7 mouse cellular contexts compared by ENCODE assay signal in genomic region chr11:49793619-49794341, GRCm38 (mm10). TPM values are rescaled to one million over a fixed set of nuclear protein-coding genes. Genes with fewer than 3 reads are reported as not detected.
DNase-seq lines count a peak whose midpoint lies in the region; ATAC-seq and TF ChIP-seq lines count a peak whose summit lies in the region.

TSS of gene Gfpt2 (plus strand) at chr11:49794178.

- H3K4me1 ChIP-seq in embryonic facial prominence, embryonic 14.5 days (ENCODE audit: control insufficient read depth, insufficient read depth, low read length), result peaks cover 14% of the 10 kb centered on the region; the same call in 1 of the 2 replicates
- no peaks in the 10 kb centered on the region for H3K4me1 ChIP-seq in heart, adult 2 months (ENCODE audit: control insufficient read depth, insufficient read depth, low read length)
- H3K4me1 ChIP-seq in limb, embryonic 10.5 days, result peaks cover 21% of the 10 kb centered on the region
- peaks cover 17% of the 10 kb centered on the region for H3K4me1 ChIP-seq in midbrain, embryonic 12.5 days
- H3K4me1 ChIP-seq in stomach, embryonic 14.5 days (ENCODE audit: control insufficient read depth, insufficient read depth, low read length), result 0 out of 2 replicates have a peak, but pooled peaks cover 6% of the 10 kb centered on the region

- H3K79me2 ChIP-seq in heart, adult 2 months (replicated peaks; ENCODE audit: control insufficient read depth, insufficient read depth, low read length), result no peaks in the 10 kb centered on the region

- no peak for TF ChIP-seq CTCF in heart, adult 2 months (IDR thresholded peaks at IDR 0.05)

- DNase-seq in brain, adult 2 months (ENCODE audit: low read depth, low spot score), result peak; percentile 83
- DNase-seq in embryonic facial prominence, embryonic 14.5 days (ENCODE audit: low spot score), result peak; percentile 96
- DNase-seq in heart, adult 2 months, result peak; percentile 87 to 88
- DNase-seq in kidney, adult 18-20 months, result peak; percentile 68
- peak; percentile 92 for DNase-seq in limb, embryonic 10.5 days (ENCODE audit: low spot score)

- intact Hi-C loops in heart, adult 2 months (cut with DNase I), result no loop called here

- H3K9me3 ChIP-seq in embryonic facial prominence, embryonic 14.5 days (ENCODE audit: control insufficient read depth, low read length), result 0 out of 2 replicates have a peak, but pooled peaks cover 4% of the 10 kb centered on the region
- no peaks in the 10 kb centered on the region for H3K9me3 ChIP-seq in limb, embryonic 10.5 days (replicated peaks)
- no peaks in the 10 kb centered on the region for H3K9me3 ChIP-seq in midbrain, embryonic 12.5 days
- 0 out of 2 replicates have a peak, but pooled peaks cover 4% of the 10 kb centered on the region for H3K9me3 ChIP-seq in stomach, embryonic 14.5 days (ENCODE audit: control insufficient read depth, low read depth, low read length)

- peak; percentile 99 for ATAC-seq in embryonic facial prominence, embryonic 14.5 days (ENCODE audit: low read depth)
- ATAC-seq in midbrain, embryonic 12.5 days (ENCODE audit: low FRiP score, low read depth), result peak; percentile 98
- ATAC-seq in stomach, embryonic 14.5 days (ENCODE audit: insufficient number of reproducible peaks, insufficient read depth, low FRiP score, low read depth), result peak; percentile 96

- H3K36me3 ChIP-seq in embryonic facial prominence, embryonic 14.5 days (ENCODE audit: control insufficient read depth, insufficient read depth, low read length), result no peaks in the 10 kb centered on the region
- H3K36me3 ChIP-seq in heart, adult 2 months (ENCODE audit: control insufficient read depth, insufficient read depth, low read length), result no peaks in the 10 kb centered on the region
- peaks cover 11% of the 10 kb centered on the region for H3K36me3 ChIP-seq in limb, embryonic 10.5 days
- H3K36me3 ChIP-seq in midbrain, embryonic 12.5 days, result no peaks in the 10 kb centered on the region
- no peaks in the 10 kb centered on the region for H3K36me3 ChIP-seq in stomach, embryonic 14.5 days (ENCODE audit: control insufficient read depth, insufficient read depth, low read length)

- TF ChIP-seq EP300 in heart, adult 2 months (IDR thresholded peaks at IDR 0.05; ENCODE audit: insufficient read depth, low read depth, low read length), result no peak

- WGBS in embryonic facial prominence, embryonic 14.5 days, result 0% methylated on average over 13 of the region's 25 CpGs
- 1% methylated on average over 25 of the region's 25 CpGs for WGBS in heart, adult 2 months
- WGBS in limb, embryonic 10.5 days, result under 1% methylated on average over 25 of the region's 25 CpGs
- WGBS in midbrain, embryonic 12.5 days, result under 1% methylated on average over 25 of the region's 25 CpGs
- WGBS in stomach, embryonic 14.5 days, result under 1% methylated on average over 25 of the region's 25 CpGs

- peak within 1 kb of the TSS; percentile 93 for H3K4me2 ChIP-seq in embryonic facial prominence, embryonic 14.5 days (ENCODE audit: low read depth, low read length)
- peak within 1 kb of the TSS; percentile 98 for H3K4me2 ChIP-seq in midbrain, embryonic 12.5 days (replicated peaks)
- H3K4me2 ChIP-seq in stomach, embryonic 14.5 days (replicated peaks; ENCODE audit: low read depth, low read length), result peak within 1 kb of the TSS; percentile 94

- peak within 1 kb of the TSS; percentile 68 for H3K4me3 ChIP-seq in embryonic facial prominence, embryonic 14.5 days (ENCODE audit: low read depth, low read length)
- peak within 1 kb of the TSS; percentile 63 for H3K4me3 ChIP-seq in heart, adult 2 months
- H3K4me3 ChIP-seq in limb, embryonic 10.5 days, result peak within 1 kb of the TSS; percentile 72
- H3K4me3 ChIP-seq in midbrain, embryonic 12.5 days, result peak within 1 kb of the TSS; percentile 56
- H3K4me3 ChIP-seq in stomach, embryonic 14.5 days (ENCODE audit: low read depth, low read length), result peak within 1 kb of the TSS; percentile 46

- H3K27ac ChIP-seq in embryonic facial prominence, embryonic 14.5 days (replicated peaks; ENCODE audit: low read depth, low read length), result peak within 1 kb of the TSS; percentile 65
- peak within 1 kb of the TSS; percentile 68 for H3K27ac ChIP-seq in heart, adult 2 months
- peak within 1 kb of the TSS; percentile 87 for H3K27ac ChIP-seq in limb, embryonic 10.5 days
- no peak within 1 kb of the TSS for H3K27ac ChIP-seq in midbrain, embryonic 12.5 days (replicated peaks)
- no peak within 1 kb of the TSS for H3K27ac ChIP-seq in stomach, embryonic 14.5 days (ENCODE audit: low read length)

- no peaks in the 10 kb centered on the region; the same call in 1 of the 2 replicates for H3K27me3 ChIP-seq in embryonic facial prominence, embryonic 14.5 days (replicated peaks; ENCODE audit: control insufficient read depth, insufficient read depth, low read length)
- 0 out of 2 replicates have a peak, but pooled peaks cover 2% of the 10 kb centered on the region for H3K27me3 ChIP-seq in heart, adult 2 months (ENCODE audit: control insufficient read depth, insufficient read depth, low read length)
- no peaks in the 10 kb centered on the region for H3K27me3 ChIP-seq in limb, embryonic 10.5 days (ENCODE audit: low read depth, poor library complexity, severe bottlenecking)
- H3K27me3 ChIP-seq in midbrain, embryonic 12.5 days, result peaks cover 37% of the 10 kb centered on the region
- no peaks in the 10 kb centered on the region for H3K27me3 ChIP-seq in stomach, embryonic 14.5 days (ENCODE audit: control insufficient read depth, insufficient read depth, low read length)

- H3K9ac ChIP-seq in embryonic facial prominence, embryonic 14.5 days (ENCODE audit: low read depth, low read length), result peak within 1 kb of the TSS; percentile 80
- peak within 1 kb of the TSS; percentile 84 for H3K9ac ChIP-seq in heart, adult 2 months (ENCODE audit: low read depth, low read length)
- H3K9ac ChIP-seq in midbrain, embryonic 12.5 days (replicated peaks), result peak within 1 kb of the TSS; percentile 67
- peak within 1 kb of the TSS; percentile 23; the same call in 1 of the 2 replicates for H3K9ac ChIP-seq in stomach, embryonic 14.5 days (replicated peaks; ENCODE audit: low read depth, low read length)

- TF ChIP-seq POLR2A in heart, adult 2 months (IDR thresholded peaks at IDR 0.05; ENCODE audit: insufficient read depth, low read depth, low read length), result peak; percentile 94

RNA-seq across cellular contexts. Expression of gene Gfpt2, which starts in this region (rescaled TPM):
- polyA plus RNA-seq in embryonic facial prominence, embryonic 14.5 days (2014; fragmentation: Nextera tagmentation; extraction: Ambion mirVana), result 22.5 and 26.9 TPM in 2 replicates
- total RNA-seq in heart, adult 2 months (2021), result 10 to 100 TPM; 11.8 to 13.8 TPM
- polyA plus RNA-seq in heart, adult 2 months (2012; rRNA removed), result 14.0 and 26.9 TPM in 2 replicates
- polyA plus RNA-seq in limb, embryonic 10.5 days (2016; fragmentation: Nextera tagmentation; extraction: Ambion mirVana), result 39.2 and 43.3 TPM in 2 replicates
- 6.8 and 11.3 TPM in 2 replicates for polyA plus RNA-seq in midbrain, embryonic 12.5 days (2016; fragmentation: Nextera tagmentation; extraction: Ambion mirVana)
- 10.4 and 10.5 TPM in 2 replicates for polyA plus RNA-seq in stomach, embryonic 14.5 days (2014; fragmentation: Nextera tagmentation; extraction: Ambion mirVana)

Comparison
In these comparisons a context has a peak if more than half of its experiments do, and no peak if none do; other contexts are left out.
1. H3K27ac ChIP-seq: peak in embryonic facial prominence, embryonic 14.5 days (single experiment), heart, adult 2 months (single experiment) and limb, embryonic 10.5 days (single experiment); none in midbrain, embryonic 12.5 days (single experiment) and stomach, embryonic 14.5 days (single experiment).
2. H3K9ac ChIP-seq: peak in every context shown above with its lines; median percentile 84 in heart, adult 2 months; 80 in embryonic facial prominence, embryonic 14.5 days; 67 in midbrain, embryonic 12.5 days; 23 in stomach, embryonic 14.5 days.
3. Peak in every context shown above with its lines, with median percentiles within 50 percentile points of each other: DNase-seq, ATAC-seq, H3K4me2 ChIP-seq and H3K4me3 ChIP-seq.